Mouse (Mus musculus) heart, embryonic 10.5 days (tissue): ENCODE data around the gene Rb1. TPM values are rescaled to one million over a fixed set of nuclear protein-coding genes. Genes with fewer than 3 reads are reported as not detected.

Source experiments
- DNase-seq: peaks from one replicate; pipeline ENCODE4 v3.0.0-alpha.2; 2017; ENCODE audit warnings: low spot score
- H3K27ac ChIP-seq: fragments of 300-500 bp; sonication (generic); 2 replicates; pipeline ENCODE4 v1.5.1; 2016; ENCODE audit warnings: mild to moderate bottlenecking
- H3K27me3 ChIP-seq: fragments of 300-500 bp; sonication (generic); 2 replicates; pipeline ENCODE4 v1.6.1; 2016; ENCODE audit warnings: mild to moderate bottlenecking; ENCODE audit not compliant: poor library complexity, insufficient read depth, severe bottlenecking
- H3K36me3 ChIP-seq: fragments of 300-500 bp; sonication (generic); 2 replicates; pipeline ENCODE4 v1.6.1; 2016; ENCODE audit warnings: mild to moderate bottlenecking, moderate library complexity
- H3K4me1 ChIP-seq: fragments of 300-500 bp; sonication (generic); 2 replicates; pipeline ENCODE4 v1.6.1; 2016; ENCODE audit warnings: mild to moderate bottlenecking
- H3K4me3 ChIP-seq: fragments of 300-500 bp; sonication (generic); 2 replicates; pipeline ENCODE4 v1.5.1; 2016; ENCODE audit warnings: mild to moderate bottlenecking, moderate library complexity
- H3K9me3 ChIP-seq: fragments of 300-500 bp; sonication (generic); 2 replicates; pipeline ENCODE4 v1.6.1; 2016; ENCODE audit warnings: mild to moderate bottlenecking, moderate library complexity
- WGBS: fragments of 180-500 bp; shearing (Covaris S2); methylation state at CpG from one replicate; pipeline ENCODE4 v1.1.7; 2016; 5-methylcytosine and 5-hydroxymethylcytosine counted together
- polyA plus RNA-seq: library from polyadenylated mRNA; unstranded; fragments of >200 nt; fragmentation: Nextera tagmentation; extraction: Ambion mirVana; gene quantifications from 2 replicates; pipeline ENCODE4 v1.2.1, GENCODE M21; 2016

The Rb1 gene
- polyA plus RNA-seq, 1 experiment from 2014 or later, result 7.7 TPM

DNA sequence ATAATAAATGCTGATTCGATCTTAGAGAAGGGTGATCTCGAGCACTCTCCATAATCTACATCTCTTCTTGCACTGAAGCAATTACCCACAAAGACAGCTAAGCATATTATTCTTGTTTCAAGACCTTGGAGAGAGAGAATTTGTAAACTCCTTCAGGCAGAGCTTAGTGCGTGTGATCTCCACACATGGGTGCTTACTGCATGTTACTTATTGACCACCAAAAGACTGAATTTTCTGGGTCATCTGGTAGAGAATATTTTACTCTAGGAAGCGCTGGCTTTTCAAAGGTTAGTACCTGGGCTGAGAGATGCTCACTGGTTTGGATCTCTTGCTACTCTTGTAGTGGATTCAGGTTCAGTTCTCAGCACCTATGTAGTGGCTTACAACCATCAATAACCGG, 25.5 kb upstream of the Rb1 start:
- DNase-seq, result no peak
- no peak overlapping the region for H3K27ac ChIP-seq
- no peaks in the 10 kb centered on the region for H3K27me3 ChIP-seq
- 89% methylated on average over 5 of the region's 5 CpGs for WGBS
- no peak overlapping the region for H3K4me3 ChIP-seq
- no peaks in the 10 kb centered on the region for H3K9me3 ChIP-seq
- H3K36me3 ChIP-seq, result 0 out of 2 replicates have a peak, but pooled peaks cover 2% of the 10 kb centered on the region
- 0 out of 2 replicates have a peak, but pooled peaks cover 8% of the 10 kb centered on the region for H3K4me1 ChIP-seq

GRCm38 (mm10) chr14:73350029-73350428, 24.4 kb upstream of the Rb1 start:
- H3K27me3 ChIP-seq, result no peaks in the 10 kb centered on the region
- H3K4me3 ChIP-seq, result no peak overlapping the region
- H3K36me3 ChIP-seq, result 0 out of 2 replicates have a peak, but pooled peaks cover 2% of the 10 kb centered on the region
- H3K9me3 ChIP-seq, result no peaks in the 10 kb centered on the region
- H3K27ac ChIP-seq, result no peak overlapping the region
- 0 out of 2 replicates have a peak, but pooled peaks cover 8% of the 10 kb centered on the region for H3K4me1 ChIP-seq
- WGBS, result 41% methylated on average over 1 of the region's 1 CpGs
- no peak for DNase-seq

- Histone ChIP-seq H3K9me3 (no peaks in the 10 kb centered on the region), H3K4me1 (0 out of 2 replicates have a peak, but pooled peaks cover 8% of the 10 kb centered on the region), H3K27ac (no peak overlapping the region), H3K4me3 (no peak overlapping the region), H3K27me3 (no peaks in the 10 kb centered on the region), H3K36me3 (no peaks in the 10 kb centered on the region)
- WGBS, result 59% methylated on average over 7 of the region's 7 CpGs
- no peak for DNase-seq
Observed at GRCm38 (mm10) chr14:73349061-73349670, 23.5 kb upstream of the Rb1 start.

DNA sequence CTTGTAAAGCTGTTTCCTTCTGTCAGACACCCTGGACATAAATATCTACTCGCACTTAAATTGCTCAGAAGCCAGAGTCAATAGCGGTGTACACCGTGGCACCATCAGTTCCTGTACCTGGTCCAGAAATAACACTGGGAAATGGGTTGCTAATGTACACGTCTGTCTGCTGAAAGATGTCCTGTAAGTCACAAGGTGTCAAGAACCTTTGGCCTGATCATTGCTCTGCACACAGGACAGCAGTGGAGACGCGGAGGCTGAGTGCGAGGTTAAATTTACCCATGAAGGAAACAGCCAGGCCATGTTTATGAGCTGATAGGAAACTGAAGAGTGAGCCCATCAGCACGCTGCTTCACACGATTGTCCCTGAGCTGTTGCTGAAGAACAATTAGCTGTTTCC, 21.7 kb upstream of the Rb1 start:
- H3K4me1 ChIP-seq, result 0 out of 2 replicates have a peak, but pooled peaks cover 8% of the 10 kb centered on the region
- no peaks in the 10 kb centered on the region for H3K9me3 ChIP-seq
- no peak for DNase-seq
- H3K27me3 ChIP-seq, result no peaks in the 10 kb centered on the region
- WGBS, result 34% methylated on average over 9 of the region's 9 CpGs
- no peaks in the 10 kb centered on the region for H3K36me3 ChIP-seq
- no peak overlapping the region for H3K27ac ChIP-seq
- H3K4me3 ChIP-seq, result no peak overlapping the region

- H3K9me3 ChIP-seq, result no peaks in the 10 kb centered on the region
- no peaks in the 10 kb centered on the region for H3K36me3 ChIP-seq
- WGBS, result 81% methylated on average over 4 of the region's 4 CpGs
- no peak for DNase-seq
- H3K27me3 ChIP-seq, result no peaks in the 10 kb centered on the region
- no peak overlapping the region for H3K27ac ChIP-seq
- 0 out of 2 replicates have a peak, but pooled peaks cover 8% of the 10 kb centered on the region for H3K4me1 ChIP-seq
- no peak overlapping the region for H3K4me3 ChIP-seq
Observed at GRCm38 (mm10) chr14:73345614-73346013, 20.0 kb upstream of the Rb1 start.

DNA sequence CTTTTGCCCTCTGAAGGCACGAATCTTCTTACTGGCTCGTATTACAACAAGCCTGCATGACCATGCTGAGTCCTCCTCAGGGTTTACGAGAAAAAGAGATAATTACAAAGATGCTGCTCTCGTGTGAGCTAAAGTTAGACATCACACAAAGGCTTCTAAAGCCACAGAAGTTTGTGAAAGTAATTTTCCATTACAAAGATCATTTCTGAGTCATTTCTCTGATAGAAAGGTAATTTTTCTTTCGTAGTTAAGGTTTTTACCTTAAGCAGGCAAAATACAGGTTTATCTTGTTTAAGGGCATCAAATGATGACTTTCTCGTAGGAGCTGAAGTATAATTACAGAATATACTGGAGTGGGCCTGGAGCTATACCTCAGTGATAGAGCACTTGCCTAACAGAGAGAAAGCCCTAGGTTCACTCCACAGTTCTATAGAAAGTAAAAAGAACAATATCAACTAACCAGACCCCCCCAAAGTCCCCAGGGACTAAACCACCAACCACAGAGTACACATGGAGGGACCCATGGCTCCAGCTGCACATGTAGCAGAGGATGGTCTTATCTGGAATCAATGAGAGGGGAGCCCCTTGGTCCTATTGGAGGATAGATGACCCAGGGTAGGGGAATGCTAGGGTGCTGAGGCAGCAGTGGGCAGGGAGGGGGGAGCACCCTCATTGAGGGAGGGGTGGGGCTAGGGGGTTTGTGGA, 14.6 kb upstream of the Rb1 start:
- no peak for DNase-seq
- Histone ChIP-seq H3K27ac (no peak overlapping the region), H3K36me3 (no peaks in the 10 kb centered on the region), H3K4me3 (no peak overlapping the region), H3K9me3 (no peaks in the 10 kb centered on the region), H3K4me1 (no peaks in the 10 kb centered on the region), H3K27me3 (no peaks in the 10 kb centered on the region)
- WGBS, result 51% methylated on average over 6 of the region's 6 CpGs

GRCm38 (mm10) chr14:73339615-73340014, 14.0 kb upstream of the Rb1 start:
- Histone ChIP-seq H3K9me3 (no peaks in the 10 kb centered on the region), H3K4me1 (no peaks in the 10 kb centered on the region), H3K36me3 (no peaks in the 10 kb centered on the region), H3K4me3 (no peak overlapping the region), H3K27ac (no peak overlapping the region), H3K27me3 (no peaks in the 10 kb centered on the region)
- no peak for DNase-seq
- 65% methylated on average over 3 of the region's 3 CpGs for WGBS

- Histone ChIP-seq H3K36me3 (no peaks in the 10 kb centered on the region), H3K4me3 (no peak overlapping the region), H3K4me1 (no peaks in the 10 kb centered on the region), H3K27ac (no peak overlapping the region), H3K9me3 (no peaks in the 10 kb centered on the region), H3K27me3 (no peaks in the 10 kb centered on the region)
- DNase-seq, result no peak
- WGBS, result 67% methylated on average over 6 of the region's 6 CpGs
Observed at GRCm38 (mm10) chr14:73336316-73337080, 10.9 kb upstream of the Rb1 start.

GRCm38 (mm10) chr14:73334926-73335805, 9.5 kb upstream of the Rb1 start:
- no peaks in the 10 kb centered on the region for H3K9me3 ChIP-seq
- no peak overlapping the region for H3K4me3 ChIP-seq
- H3K27ac ChIP-seq, result no peak overlapping the region
- no peak for DNase-seq
- H3K36me3 ChIP-seq, result no peaks in the 10 kb centered on the region
- no peaks in the 10 kb centered on the region for H3K4me1 ChIP-seq
- H3K27me3 ChIP-seq, result no peaks in the 10 kb centered on the region
- 83% methylated on average over 22 of the region's 22 CpGs for WGBS

DNA sequence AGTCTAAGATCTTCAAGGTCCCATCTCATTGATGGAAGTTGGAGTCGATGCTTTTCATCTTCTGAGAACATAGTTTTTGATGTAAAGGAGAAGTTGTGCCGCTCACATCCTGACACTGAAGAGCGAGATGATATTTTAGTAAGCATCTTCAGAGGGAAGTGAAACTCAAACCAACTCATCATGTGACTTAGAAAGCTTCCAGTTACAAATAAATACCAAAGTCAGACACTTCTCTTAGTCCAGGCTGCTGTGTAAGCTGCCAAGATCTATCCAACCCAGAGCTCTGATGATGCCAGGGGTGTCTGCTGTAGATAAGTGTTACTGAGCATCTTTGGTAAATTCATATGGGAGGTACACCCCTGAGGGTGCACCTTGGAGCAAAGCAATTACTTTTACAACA, 8.3 kb upstream of the Rb1 start:
- Histone ChIP-seq H3K4me1 (no peaks in the 10 kb centered on the region), H3K27ac (no peak overlapping the region), H3K4me3 (no peak overlapping the region), H3K36me3 (no peaks in the 10 kb centered on the region), H3K9me3 (no peaks in the 10 kb centered on the region), H3K27me3 (no peaks in the 10 kb centered on the region)
- WGBS, result 81% methylated on average over 3 of the region's 3 CpGs
- no peak for DNase-seq

GRCm38 (mm10) chr14:73331386-73331785, 5.8 kb upstream of the Rb1 start:
- no peaks in the 10 kb centered on the region for H3K9me3 ChIP-seq
- no peaks in the 10 kb centered on the region for H3K27me3 ChIP-seq
- H3K4me3 ChIP-seq, result no peak overlapping the region
- 70% methylated on average over 4 of the region's 4 CpGs for WGBS
- DNase-seq, result no peak
- H3K27ac ChIP-seq, result no peak overlapping the region
- H3K4me1 ChIP-seq, result peaks cover 6% of the 10 kb centered on the region
- no peaks in the 10 kb centered on the region for H3K36me3 ChIP-seq

DNA sequence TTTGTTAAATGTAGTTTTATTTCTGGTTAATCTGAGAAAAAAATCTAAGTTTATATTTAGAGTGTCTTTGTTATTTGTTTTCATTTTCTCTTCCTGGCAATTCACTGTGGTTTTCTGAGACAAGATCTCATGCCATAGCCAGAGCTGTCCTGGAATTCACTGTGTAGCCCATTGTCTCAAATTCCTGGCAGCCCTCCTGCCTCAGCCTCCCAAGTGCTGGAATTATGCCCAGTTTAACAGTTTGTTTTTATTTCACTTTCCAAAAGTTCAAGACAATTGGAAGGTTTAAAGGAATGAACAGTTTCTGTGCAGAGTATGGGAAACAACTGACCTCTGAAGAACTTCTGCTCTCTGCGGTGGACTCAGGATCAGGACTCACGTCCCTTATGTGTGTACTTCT, 4.2 kb upstream of the Rb1 start:
- no peaks in the 10 kb centered on the region for H3K9me3 ChIP-seq
- WGBS, result 86% methylated on average over 2 of the region's 2 CpGs
- no peak for DNase-seq
- no peaks in the 10 kb centered on the region for H3K27me3 ChIP-seq
- H3K4me3 ChIP-seq, result no peak overlapping the region
- no peak overlapping the region for H3K27ac ChIP-seq
- H3K36me3 ChIP-seq, result no peaks in the 10 kb centered on the region
- H3K4me1 ChIP-seq, result peaks cover 6% of the 10 kb centered on the region
